Mouse (Mus musculus) urinary bladder, postnatal 10 days (tissue): ENCODE results near the gene Capzb.

ENCODE experiments used
- DNase-seq: peaks from one replicate; pipeline ENCODE4 v3.0.0; 2022; ENCODE audit warnings: low spot score

Capzb gene

DNA sequence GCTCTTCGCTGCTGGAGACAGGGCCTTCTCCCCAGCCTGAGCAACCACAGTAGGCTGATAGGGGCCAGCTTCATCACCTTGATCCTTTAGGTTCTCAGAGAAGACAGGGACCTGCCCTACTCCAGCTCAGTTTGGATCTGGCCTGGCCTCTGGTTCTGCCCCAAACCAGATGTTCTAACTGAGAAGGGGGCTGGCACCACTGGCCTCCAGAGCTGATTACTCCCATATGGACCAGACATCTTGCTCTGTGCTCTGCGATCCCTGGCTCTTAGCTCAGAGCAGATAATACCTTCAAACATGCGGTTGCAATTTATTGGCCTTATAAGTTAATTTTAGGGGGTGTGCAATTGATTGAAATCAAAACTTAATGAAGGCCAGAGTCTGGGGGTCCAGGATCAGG lies 74.6 kb downstream of the Capzb start:
- DNase-seq, result no peak

DNA sequence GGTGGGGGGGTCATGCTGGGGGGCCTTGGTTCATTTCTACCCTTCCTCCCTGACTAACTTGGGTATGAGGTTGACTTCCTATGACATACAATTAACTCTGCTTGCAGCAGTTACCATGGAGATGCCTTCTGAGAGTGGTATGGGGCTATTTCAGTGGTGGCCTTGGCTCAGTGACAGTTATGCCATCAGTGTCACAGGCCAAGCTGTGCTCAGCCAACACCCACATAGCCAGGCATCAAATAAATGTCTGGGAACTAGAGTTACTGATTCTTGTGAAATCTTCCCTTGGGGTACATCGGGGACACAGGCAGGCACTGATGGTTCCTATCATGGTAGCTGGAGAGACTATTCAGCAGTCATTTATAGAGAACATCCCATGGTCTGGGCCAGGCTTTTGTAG lies 75.5 kb downstream of the Capzb start:
- no peak for DNase-seq

DNA sequence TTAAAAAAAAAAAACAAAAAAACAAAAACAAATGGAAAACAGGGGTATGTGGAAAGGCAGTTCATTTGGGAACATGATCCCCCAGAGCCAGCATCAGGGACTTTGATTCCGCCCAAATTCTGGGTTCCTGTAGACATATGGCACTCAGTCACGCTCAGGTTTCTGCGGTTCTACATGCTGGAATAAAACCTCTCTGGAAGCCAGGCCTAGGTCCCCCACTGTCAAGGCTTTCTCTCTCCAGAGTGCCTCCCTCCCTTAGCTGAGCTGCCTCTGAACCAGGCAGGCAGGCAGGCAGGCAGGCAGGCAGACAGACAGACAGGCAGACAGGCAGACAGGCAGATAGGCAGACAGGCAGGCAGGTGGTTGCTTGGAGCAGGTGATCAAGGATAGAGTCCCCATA lies 77.5 kb downstream of the Capzb start:
- no peak for DNase-seq

DNA sequence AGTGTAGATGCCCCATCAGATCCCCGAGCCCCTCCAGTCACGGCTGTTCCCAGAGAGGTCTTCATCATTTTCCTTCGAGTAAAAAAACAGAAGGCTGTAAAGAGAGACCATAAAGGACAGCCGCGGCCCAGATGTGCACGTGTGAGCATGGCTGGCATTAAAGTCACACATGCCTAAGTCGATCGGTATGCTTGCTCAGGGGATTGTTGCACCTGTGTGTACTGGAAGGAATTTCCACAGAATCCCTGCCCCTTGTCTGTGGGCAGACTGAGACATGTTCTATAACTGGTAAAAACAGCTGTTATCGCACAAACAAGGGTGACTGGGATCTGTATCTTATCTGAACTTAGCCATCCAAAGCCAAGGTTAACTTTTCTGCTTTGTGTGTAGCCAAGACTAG lies 78.9 kb downstream of the Capzb start:
- DNase-seq, result no peak

DNA sequence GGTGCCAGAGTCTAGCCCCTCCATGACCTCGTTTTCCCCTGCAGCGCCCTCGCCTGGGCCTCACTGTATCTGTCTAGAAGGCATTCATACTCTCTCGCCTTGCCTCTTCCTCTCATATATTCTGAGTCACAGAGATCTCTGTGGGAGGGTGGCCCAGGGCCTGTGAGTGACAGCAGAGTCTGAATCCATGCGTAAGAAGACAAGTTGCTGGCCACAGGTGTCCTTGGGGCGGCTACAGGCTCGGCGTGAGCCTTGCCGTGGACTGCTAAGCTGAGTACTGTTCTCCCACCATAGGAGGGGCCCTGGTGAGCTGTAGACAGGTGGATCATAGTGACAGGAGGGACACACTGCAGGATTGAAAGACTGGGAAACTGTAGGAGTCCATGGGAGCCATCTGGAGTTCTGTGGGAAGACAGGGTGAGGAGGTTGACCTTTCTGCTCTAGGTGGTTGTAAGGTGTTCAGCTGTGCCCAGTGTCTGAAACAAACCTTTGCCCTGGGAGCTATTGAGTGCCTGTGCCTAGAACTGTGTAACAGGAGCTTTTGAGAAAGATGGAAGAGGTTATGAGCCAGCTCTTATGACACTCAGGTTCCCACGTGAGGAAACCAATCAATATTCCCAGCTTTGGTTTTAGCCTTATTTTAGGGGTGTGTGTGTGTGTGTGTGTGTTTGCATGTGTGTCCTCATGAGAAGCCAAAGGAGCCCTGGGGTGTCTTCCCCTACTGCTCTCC lies 80.4 kb downstream of the Capzb start:
- no peak for DNase-seq

DNA sequence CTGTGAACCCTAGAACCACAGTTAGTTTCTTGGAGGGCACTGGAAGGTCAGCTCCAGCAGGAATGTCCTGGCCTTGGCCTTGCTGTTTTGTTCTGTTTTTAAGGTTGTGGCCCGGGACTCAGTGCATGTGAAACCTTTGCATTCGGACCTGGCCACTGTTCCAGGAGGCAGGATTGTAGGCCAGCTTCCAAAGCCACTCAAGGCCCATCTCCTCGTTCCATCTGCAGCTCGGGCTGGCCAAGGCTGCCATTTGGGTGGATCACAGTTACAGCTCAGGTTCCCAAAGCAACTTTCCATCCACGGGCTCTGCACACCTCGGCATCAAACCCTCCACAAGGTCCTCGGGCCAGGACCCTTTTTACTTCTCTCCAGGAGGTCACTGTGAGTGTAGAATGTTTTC lies 81.9 kb downstream of the Capzb start:
- no peak for DNase-seq

DNA sequence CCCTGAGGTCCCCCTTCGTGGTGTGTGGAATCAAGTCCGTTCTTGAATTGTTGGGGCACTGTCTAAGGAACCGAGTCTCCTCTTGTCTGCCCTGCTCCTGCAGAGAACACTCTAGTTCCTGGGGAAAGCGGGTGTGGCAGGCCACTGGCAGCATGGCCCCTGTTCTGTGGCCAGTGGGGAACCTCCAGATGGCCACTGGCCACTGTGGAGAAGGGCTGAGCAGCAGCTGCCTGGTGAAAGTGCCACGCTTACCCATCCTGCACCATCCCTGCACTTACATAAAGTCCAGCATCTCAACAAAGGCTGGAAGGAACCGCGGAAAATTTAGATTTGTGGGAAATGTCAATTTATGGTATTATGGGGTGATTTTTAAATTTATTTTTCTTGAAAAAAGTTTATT lies 83.7 kb downstream of the Capzb start:
- DNase-seq, result no peak

DNA sequence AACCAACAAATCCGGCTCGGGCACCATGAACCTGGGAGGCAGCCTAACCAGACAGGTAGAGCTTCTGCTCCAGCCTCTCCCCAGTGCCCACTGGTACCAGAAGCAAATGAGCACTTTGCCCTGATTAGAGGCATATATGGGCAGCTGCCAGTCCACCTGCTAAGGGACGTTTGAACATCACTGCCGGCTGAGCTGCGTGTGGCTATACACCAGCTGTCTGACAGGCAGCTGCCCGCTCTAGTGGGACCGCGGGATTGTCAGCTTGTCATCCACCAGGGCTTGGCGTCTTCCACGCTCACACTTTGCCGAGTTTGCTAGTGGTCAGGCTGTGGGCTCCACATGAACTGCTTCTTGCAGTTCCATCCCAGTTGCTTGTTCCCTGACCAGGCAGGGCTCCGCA lies 87.8 kb downstream of the Capzb start:
- DNase-seq, result no peak

DNA sequence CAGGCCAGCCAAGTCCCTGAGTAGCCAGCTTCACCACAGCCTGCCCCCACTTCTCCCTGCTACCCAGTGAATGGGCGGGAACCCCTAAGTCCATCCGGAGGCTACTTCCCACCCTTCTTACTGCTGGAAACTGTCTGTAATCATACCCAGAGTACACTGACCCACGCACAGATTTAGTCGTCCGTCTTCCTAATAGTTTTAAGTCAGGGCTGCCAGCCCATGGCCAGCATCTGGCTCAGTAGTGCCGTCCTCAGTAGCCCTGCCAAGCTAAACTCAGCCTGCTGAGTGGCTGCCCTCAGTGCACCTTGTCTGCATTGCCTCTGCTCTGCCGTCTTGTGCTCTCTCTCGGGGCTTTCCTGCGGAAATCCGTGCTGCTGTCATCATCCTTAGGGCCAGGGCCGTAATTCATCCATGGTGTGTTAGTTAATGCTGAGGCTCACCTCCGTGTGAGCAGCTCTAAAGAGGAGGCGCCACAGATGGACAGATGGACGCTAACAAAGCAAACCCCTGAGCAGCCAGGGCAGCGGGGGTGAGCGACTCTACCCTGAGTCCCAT lies 89.2 kb downstream of the Capzb start:
- DNase-seq, result no peak

DNA sequence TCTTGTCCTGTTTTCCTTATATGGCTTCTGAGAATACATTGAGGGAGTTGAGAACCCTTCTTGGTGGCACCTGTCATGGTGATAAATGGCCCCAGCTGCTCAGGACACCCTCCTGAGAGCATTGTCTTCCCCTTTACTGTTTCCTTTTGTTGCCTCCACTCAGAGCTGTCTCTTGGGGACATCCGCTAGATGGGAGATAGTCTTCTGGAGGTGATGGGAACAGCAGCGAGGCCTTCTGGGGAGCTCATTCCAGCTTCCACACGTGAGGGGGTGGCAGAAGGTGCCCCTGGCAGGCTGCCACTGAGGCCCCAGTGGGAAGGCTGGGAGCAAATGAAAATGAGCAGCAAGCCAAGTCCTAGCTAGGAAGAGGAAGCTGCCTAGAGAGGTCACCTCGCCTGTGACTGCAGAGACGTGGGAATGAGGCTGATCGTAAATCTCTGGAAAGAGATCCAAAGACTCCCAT lies 90.3 kb downstream of the Capzb start:
- no peak for DNase-seq

DNA sequence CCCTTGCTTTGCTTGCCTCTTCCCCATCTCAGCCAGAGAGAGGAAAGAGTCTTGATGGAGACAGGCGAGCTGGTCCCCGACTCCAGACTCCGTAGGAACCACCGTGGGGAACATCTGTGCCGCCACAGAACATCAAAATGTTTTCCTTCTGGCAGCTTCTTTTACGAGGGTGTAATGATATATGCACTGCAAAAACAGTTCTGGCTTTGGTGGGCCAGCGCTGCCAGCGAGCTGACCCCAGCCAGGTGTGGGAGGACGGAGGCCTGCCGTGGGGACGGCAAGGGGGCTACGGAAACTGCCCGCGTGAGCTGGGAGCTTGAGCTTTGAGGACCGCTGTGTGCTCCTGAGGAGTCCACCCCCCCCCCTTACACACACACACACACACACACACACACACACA lies 92.2 kb downstream of the Capzb start:
- DNase-seq, result no peak

DNA sequence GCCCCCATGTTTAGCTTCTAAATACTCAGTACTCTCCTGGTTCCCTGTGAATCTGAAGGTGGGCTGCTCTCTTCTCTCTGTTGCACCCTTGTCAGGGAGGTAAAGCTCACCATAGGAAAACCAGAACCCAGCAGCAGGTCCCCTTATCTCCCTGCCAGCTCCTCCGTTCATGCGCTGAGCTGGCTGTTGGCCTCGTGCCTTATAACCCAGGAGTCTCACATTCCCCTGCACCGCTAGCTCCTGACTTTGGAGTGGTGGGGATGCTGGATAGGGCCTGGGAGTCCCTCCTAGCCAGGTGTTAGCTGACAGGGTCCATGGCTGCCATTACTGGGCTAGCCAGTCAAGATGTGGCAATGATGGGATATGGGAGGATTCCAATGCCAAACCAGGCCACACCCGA lies 93.5 kb downstream of the Capzb start:
- DNase-seq, result no peak

DNA sequence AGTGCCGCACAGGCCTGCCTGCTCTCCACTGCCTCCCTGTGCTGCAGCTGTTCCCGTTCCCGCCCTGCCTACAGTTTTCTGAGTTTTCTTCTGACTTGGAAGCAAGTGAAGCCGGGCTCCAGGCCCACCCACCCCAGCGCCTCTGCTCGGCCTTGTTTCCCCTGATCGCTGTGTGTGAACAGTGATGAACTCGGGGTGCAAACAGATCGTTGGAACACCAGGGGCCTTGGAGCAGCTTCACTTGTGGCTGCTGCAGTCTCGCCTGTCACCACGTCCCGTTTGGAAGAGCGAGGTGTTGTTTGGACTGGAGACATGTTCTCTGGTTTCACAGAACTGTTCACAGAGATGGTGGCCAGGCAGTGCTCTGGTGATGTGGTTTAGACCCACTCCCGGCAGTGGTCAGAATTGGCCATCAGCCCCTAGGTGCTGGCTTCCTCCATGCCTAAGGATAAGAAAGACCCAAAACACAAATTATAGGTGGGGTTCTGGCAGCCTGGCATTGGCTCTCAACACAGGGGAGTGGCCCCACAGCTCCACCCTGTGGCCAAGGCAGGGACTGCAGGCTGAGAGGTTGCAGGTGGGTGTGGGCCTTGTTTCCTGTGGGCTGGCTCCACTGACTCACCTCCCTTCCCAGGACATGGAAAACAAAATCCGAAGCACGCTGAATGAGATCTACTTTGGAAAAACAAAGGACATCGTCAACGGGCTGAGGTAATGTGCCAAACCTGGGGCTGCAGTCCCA lies 94.6 kb downstream of the Capzb start:
- peak; percentile 59 for DNase-seq

DNA sequence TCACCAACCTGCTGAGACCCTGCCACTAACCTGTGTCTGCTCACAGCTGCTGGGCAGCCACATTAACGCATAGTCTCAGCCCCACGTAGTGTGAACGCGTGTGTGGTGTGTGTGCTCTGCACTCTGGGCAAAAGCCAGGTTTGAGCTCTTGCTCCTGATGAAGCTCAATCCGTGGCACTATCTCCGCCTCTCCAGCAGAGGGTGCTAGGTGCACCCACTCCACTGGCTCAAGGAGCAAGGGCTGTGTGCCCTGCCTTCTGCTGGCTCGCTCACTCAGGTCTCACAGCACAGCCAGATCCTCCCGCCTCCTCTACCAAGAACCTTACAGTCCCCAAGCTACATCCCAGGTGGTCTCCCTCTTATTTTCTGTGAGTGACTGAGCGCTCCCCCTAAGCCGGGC lies 96.3 kb downstream of the Capzb start:
- DNase-seq, result no peak

DNA sequence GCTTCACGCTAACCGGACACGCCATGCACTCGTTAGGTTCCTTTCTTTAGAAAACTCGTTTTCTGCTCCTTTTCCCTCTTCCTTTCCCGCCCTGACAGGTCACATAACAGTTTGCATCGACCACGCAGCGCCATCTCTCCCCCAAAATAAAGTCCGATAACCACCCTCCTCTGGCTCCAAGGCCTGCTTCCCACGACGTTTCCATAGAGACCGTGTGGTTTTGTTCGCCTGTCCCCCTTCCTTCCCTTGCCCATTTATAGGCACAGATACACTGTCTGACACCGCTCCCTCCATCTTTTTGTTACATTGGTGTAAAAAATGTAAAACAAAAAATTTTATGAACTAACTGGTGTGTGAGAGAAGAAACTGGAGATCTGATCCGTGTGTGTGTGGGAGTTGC lies 98.4 kb downstream of the Capzb start:
- DNase-seq, result no peak

DNA sequence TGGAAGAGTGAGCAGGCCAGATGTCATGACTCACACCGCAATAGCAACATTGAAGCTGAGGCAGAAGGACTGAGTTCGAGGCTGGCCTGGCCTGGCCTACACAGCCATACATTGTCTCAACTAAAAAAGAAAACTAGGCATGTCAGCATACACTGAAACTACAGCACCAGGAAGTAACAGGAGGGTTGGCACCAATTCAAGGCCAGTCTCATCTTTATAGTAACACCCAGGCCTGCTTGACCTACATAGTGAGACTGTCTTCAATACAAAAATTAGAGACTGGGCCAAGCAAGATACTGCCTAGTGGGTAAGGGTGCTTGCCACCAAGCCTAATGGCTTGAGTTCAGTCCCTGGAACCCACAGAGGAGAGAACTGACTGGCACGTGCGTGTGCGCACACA lies 99.3 kb downstream of the Capzb start:
- no peak for DNase-seq

DNA sequence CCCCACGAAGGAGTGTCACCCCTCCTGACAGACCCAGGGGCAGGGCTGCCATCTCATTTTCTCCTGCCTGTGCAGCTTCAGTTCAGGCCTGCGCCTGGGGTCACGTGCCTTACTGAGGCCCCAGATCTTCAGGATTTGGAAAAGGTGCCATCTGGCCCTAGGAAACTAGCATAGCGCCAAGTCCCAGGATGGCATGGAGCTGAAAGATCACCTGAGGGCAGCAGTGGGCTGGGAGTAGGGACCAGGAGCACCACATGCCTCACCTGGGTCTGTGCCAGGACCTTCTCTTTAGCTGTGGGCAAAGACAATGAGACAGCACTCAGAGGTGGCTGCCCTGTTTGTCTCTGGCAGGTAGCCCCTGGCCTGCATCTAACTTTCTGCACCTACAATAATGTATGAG lies 104.9 kb downstream of the Capzb start:
- no peak for DNase-seq

DNA sequence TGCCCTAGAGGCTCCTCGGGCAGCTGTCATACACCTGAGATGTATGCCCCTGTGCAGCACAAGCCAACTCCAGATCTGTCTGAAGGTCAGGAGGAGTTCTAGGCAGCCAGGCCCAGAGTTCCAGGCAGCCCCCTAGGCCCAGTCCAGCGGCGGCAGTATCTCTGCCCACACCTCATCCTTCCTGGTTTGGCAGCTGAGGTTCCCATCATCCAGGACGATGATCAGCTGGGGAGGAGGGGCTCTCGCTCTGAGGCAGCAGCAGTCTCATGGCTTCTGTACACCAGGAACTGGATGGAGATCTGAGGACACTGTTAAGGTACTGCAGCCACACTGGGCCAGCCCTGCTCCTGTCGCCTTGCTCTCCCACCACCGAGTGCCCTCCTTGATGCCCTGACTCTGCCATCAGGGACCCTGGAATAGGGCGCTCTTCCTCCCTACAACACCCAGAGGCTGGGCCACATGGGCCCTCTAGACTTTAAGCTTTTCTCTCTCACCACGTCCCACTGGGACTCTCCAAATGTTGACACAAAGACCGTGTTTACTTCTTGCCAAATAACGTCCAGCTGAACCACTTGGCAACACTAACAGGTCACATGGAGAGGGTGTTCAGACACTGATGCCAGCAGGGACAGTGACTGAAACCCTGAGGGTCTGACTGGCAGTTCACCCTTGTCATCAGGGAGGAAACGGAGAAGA lies 106.1 kb downstream of the Capzb start:
- DNase-seq, result no peak

DNA sequence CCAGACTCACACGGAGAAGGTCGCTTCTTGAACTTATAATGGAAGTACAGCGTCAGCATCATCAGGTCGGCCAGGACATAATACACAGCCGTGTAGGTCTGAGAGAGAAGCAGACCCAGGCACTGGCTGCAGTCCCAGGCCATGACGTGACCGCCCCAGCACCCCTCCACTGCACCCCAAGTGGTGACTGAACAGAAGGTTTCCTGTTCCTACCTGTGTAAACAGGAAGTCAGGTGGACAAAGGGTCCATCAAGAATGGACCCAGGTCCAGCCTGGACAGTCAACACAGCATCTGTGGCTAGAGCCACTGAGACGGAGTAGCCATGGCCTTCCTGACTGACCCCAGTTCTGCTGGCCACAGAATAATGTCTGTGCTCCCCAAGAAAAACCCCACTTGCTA lies 109.1 kb downstream of the Capzb start:
- DNase-seq, result no peak

DNA sequence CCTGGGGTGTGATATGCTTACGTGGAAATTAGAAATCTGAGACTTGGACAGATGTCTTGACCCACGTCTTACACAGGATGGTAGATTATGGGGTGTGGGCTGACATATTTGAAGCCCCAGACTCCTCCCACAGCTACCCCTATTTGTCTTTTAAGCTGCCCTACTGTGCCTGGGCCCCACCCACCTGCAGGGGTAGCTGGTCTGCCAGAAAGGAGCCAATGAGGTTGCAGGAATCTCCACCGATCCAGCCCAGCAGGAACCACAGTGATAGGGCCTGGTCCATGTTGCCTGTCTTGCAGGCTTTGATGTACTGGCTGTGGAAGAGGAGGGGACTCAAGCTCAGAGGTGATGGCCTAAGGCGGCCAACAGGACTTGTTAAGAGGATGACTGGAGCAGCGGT lies 109.5 kb downstream of the Capzb start:
- no peak for DNase-seq

DNA sequence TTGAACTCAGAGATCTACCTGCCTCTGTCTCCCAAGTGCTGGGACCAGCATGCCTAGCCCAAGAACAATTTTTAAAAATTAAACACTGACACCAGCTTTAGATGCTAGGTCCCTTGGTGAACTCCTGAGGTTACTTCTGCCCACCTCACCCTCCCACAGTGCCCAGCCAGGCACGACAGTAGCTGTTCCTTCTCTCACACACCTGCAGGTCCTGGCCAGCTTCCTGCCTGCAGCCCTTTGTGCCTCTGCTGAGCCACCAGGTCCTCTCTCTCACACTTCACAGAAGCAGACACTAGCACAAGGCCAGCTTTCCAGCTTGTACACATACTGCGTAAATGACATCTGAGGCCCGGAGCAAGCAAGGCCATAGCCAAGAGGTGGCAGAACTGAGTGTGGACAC lies 112.8 kb downstream of the Capzb start:
- no peak for DNase-seq

DNA sequence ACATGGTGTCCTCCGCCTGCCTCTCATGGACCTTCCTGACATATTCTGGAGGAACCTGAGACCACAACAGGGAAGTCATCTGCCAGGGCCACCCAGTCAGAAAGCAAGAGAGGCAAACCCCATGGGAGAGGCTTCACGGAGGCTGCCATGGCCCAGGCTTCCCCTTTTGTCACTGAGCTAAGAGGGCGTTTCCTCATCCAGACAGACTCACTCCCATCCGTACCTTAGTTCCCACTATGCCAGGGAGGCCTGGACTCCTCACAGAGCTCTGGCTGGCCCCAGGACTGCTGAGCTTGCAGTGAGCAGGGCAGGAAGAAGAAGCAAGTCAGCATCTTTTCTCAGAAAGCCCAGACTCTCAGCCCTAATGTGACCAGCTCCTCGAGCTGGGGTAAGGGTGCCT lies 115.2 kb downstream of the Capzb start:
- DNase-seq, result no peak

DNA sequence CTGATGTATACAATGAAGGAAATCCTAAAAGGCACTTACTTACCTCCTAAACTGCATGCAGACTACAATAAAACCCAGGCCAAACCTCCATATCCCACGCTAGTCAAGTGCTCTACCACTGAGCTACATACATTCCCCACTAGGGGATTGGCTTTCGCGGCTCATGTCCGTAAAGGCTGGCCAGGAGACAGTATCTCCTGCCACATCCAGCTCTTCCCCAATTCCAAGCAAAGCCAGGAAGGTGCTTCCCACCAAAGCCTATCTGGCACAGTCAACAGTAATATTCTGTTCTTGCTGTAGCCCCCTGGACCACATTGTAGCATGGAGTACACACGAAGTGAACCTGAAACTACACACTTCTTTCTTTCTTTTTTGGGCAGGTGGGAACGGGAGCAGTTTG lies 117.0 kb downstream of the Capzb start:
- DNase-seq, result no peak
